ENCODE assay signal across 8 mouse cellular contexts in the genomic region with DNA sequence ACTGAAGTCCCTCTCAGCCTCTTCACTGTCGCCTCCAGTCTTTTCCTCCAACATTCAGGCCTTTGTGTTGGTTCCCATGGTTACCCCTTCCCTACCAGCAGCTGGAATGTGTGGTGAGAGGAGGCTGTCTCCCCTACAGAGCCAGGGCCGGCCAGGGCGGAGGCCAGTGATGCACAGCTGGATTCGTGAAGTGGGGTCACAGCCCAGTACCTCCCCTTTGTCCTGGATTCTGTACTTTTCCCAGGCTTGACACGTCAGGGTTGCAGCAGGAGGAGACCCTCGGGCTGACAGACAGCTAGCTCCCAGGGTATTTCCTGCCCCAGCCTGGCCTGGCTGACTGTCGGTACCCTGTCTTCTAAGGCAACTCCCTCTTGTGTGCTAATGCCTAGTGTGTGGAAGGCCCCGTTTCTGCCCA.
DNase-seq lines count a peak whose midpoint lies in the region; ATAC-seq and TF ChIP-seq lines count a peak whose summit lies in the region.

No protein-coding gene starts in this region.

- peak; percentile 94 for ATAC-seq in forebrain, embryonic 14.5 days
- peak; percentile 85 for ATAC-seq in neural tube, embryonic 12.5 days (ENCODE audit: low FRiP score, low read depth)
- ATAC-seq in megakaryocyte progenitor cell, adult 5-6 weeks (replicated peaks; ENCODE audit: poor library complexity), result no peak

- no peak for TF ChIP-seq CTCF in left cerebral cortex, adult 2 months (IDR thresholded peaks at IDR 0.05)

- no peak overlapping the region for H3K27ac ChIP-seq in left cerebral cortex, adult 2 months
- H3K27ac ChIP-seq in forebrain, embryonic 14.5 days (ENCODE audit: low read depth, low read length), result peak overlapping the region; percentile 73
- H3K27ac ChIP-seq in neural tube, embryonic 12.5 days, result 0 out of 2 replicates have a peak overlapping the region, but pooled peaks have one; percentile 38

- intact Hi-C loops in left cerebral cortex, adult 2 months (cut with DNase I), result no loop called here
- intact Hi-C loops in left cerebral cortex, postnatal 25 days (cut with DNase I), result no loop called here

- H3K4me1 ChIP-seq in forebrain, embryonic 14.5 days (ENCODE audit: control insufficient read depth, insufficient read depth, low read length), result peaks cover 15% of the 10 kb centered on the region
- peaks cover 18% of the 10 kb centered on the region for H3K4me1 ChIP-seq in neural tube, embryonic 12.5 days

- H3K36me3 ChIP-seq in forebrain, embryonic 14.5 days (ENCODE audit: control insufficient read depth, insufficient read depth, low read length), result no peaks in the 10 kb centered on the region
- peaks cover 8% of the 10 kb centered on the region; the same call in 1 of the 2 replicates for H3K36me3 ChIP-seq in neural tube, embryonic 12.5 days

- H3K9me3 ChIP-seq in forebrain, embryonic 14.5 days (replicated peaks; ENCODE audit: control insufficient read depth, low read length), result no peaks in the 10 kb centered on the region
- H3K9me3 ChIP-seq in neural tube, embryonic 12.5 days, result peaks cover 7% of the 10 kb centered on the region

- no peaks in the 10 kb centered on the region for H3K27me3 ChIP-seq in forebrain, embryonic 14.5 days (replicated peaks; ENCODE audit: control insufficient read depth, insufficient read depth, low read length)
- H3K27me3 ChIP-seq in neural tube, embryonic 12.5 days (replicated peaks), result no peaks in the 10 kb centered on the region

- peak overlapping the region; percentile 1; the same call in 1 of the 2 replicates for H3K4me2 ChIP-seq in forebrain, embryonic 14.5 days (ENCODE audit: low read length)
- peak overlapping the region; percentile 40 for H3K4me2 ChIP-seq in neural tube, embryonic 12.5 days (replicated peaks)

- 4% methylated on average over 8 of the region's 8 CpGs for WGBS in forebrain, embryonic 14.5 days
- 4% methylated on average over 8 of the region's 8 CpGs for WGBS in neural tube, embryonic 12.5 days

- DNase-seq in left cerebral cortex, adult 2 months (ENCODE audit: extremely low spot score in 1 of 2, low spot score in 2 of 2), result peak; percentile 26 to 33
- DNase-seq in left cerebral cortex, adult 11 months (ENCODE audit: low spot score), result no peak
- DNase-seq in forebrain, embryonic 14.5 days (ENCODE audit: low spot score), result peak; percentile 89
- DNase-seq in left cerebral cortex, postnatal 25 days (ENCODE audit: low spot score in 2 of 2), result peak; percentile 27 to 63
- DNase-seq in adrenal gland, postnatal 4 days (ENCODE audit: low spot score in 2 of 2), result no peak
- no peak for DNase-seq in adipocyte (ENCODE audit: low spot score)

- H3K4me3 ChIP-seq in left cerebral cortex, adult 2 months, result no peak overlapping the region
- H3K4me3 ChIP-seq in forebrain, embryonic 14.5 days (ENCODE audit: low read depth, low read length), result no peak overlapping the region
- H3K4me3 ChIP-seq in neural tube, embryonic 12.5 days, result no peak overlapping the region

- H3K9ac ChIP-seq in forebrain, embryonic 14.5 days (ENCODE audit: low read length), result peak overlapping the region; percentile 42; the same call in 1 of the 2 replicates
- H3K9ac ChIP-seq in neural tube, embryonic 12.5 days, result peak overlapping the region; percentile 38; the same call in 1 of the 2 replicates

Comparison
In these comparisons a context has a peak if more than half of its experiments do, and no peak if none do; other contexts are left out.
1. DNase-seq: peak in left cerebral cortex, adult 2 months (2 of 2), forebrain, embryonic 14.5 days (single experiment) and left cerebral cortex, postnatal 25 days (2 of 2); none in left cerebral cortex, adult 11 months (single experiment), adrenal gland, postnatal 4 days (0 of 2) and adipocyte (single experiment).